Mouse (Mus musculus): ENCODE measurements around the gene Ncam1. TPM values are rescaled to one million over a fixed set of nuclear protein-coding genes. Genes with fewer than 3 reads are reported as not detected.

Gene Ncam1
- polyA plus RNA-seq, 1 experiment from 2014 or later, result 39.8 TPM

GRCm38 (mm10) chr9:49635668-49636326 lies 162.9 kb downstream of the Ncam1 start:
- no peak overlapping the region for H3K4me2 ChIP-seq
- WGBS (ENCODE audit: insufficient replicate concordance), result 70% methylated on average over 11 of the region's 11 CpGs
- H3K4me1 ChIP-seq (ENCODE audit: control insufficient read depth, insufficient read depth, low read length), result no peaks in the 10 kb centered on the region
- no peaks in the 10 kb centered on the region for H3K27me3 ChIP-seq (ENCODE audit: control insufficient read depth, insufficient read depth, low read length)
- no peak for ATAC-seq (replicated peaks; ENCODE audit: insufficient number of reproducible peaks, low FRiP score, low TSS enrichment)
- no peaks in the 10 kb centered on the region for H3K36me3 ChIP-seq (ENCODE audit: control insufficient read depth, insufficient read depth, low read length)
- no peaks in the 10 kb centered on the region for H3K9me3 ChIP-seq (replicated peaks; ENCODE audit: control insufficient read depth, low read length)
- H3K4me3 ChIP-seq (ENCODE audit: low read depth, low read length), result no peak overlapping the region
- no peak overlapping the region for H3K9ac ChIP-seq (ENCODE audit: low read depth, low read length)
- no peak overlapping the region for H3K27ac ChIP-seq (ENCODE audit: low read depth, low read length)

GRCm38 (mm10) chr9:49632591-49632990 lies 166.1 kb downstream of the Ncam1 start:
- Histone ChIP-seq H3K9me3 (replicated peaks; ENCODE audit: control insufficient read depth, low read length) (no peaks in the 10 kb centered on the region), H3K4me3 (ENCODE audit: low read depth, low read length) (no peak overlapping the region), H3K4me1 (ENCODE audit: control insufficient read depth, insufficient read depth, low read length) (no peaks in the 10 kb centered on the region), H3K4me2 (no peak overlapping the region), H3K27me3 (ENCODE audit: control insufficient read depth, insufficient read depth, low read length) (no peaks in the 10 kb centered on the region), H3K9ac (ENCODE audit: low read depth, low read length) (no peak overlapping the region), H3K36me3 (ENCODE audit: control insufficient read depth, insufficient read depth, low read length) (no peaks in the 10 kb centered on the region), H3K27ac (ENCODE audit: low read depth, low read length) (no peak overlapping the region)
- ATAC-seq (replicated peaks; ENCODE audit: insufficient number of reproducible peaks, low FRiP score, low TSS enrichment), result no peak
- 74% methylated on average over 2 of the region's 2 CpGs for WGBS (ENCODE audit: insufficient replicate concordance)

GRCm38 (mm10) chr9:49630336-49630735 lies 168.4 kb downstream of the Ncam1 start:
- Histone ChIP-seq H3K4me2 (no peak overlapping the region), H3K4me3 (ENCODE audit: low read depth, low read length) (no peak overlapping the region), H3K9ac (ENCODE audit: low read depth, low read length) (no peak overlapping the region), H3K9me3 (replicated peaks; ENCODE audit: control insufficient read depth, low read length) (no peaks in the 10 kb centered on the region), H3K27ac (ENCODE audit: low read depth, low read length) (no peak overlapping the region), H3K4me1 (ENCODE audit: control insufficient read depth, insufficient read depth, low read length) (no peaks in the 10 kb centered on the region), H3K27me3 (ENCODE audit: control insufficient read depth, insufficient read depth, low read length) (no peaks in the 10 kb centered on the region), H3K36me3 (ENCODE audit: control insufficient read depth, insufficient read depth, low read length) (no peaks in the 10 kb centered on the region)
- 73% methylated on average over 2 of the region's 2 CpGs for WGBS (ENCODE audit: insufficient replicate concordance)
- no peak for ATAC-seq (replicated peaks; ENCODE audit: insufficient number of reproducible peaks, low FRiP score, low TSS enrichment)

- Histone ChIP-seq H3K9me3 (replicated peaks; ENCODE audit: control insufficient read depth, low read length) (no peaks in the 10 kb centered on the region), H3K4me3 (ENCODE audit: low read depth, low read length) (no peak overlapping the region), H3K4me1 (ENCODE audit: control insufficient read depth, insufficient read depth, low read length) (no peaks in the 10 kb centered on the region), H3K36me3 (ENCODE audit: control insufficient read depth, insufficient read depth, low read length) (no peaks in the 10 kb centered on the region), H3K27me3 (ENCODE audit: control insufficient read depth, insufficient read depth, low read length) (no peaks in the 10 kb centered on the region), H3K9ac (ENCODE audit: low read depth, low read length) (no peak overlapping the region), H3K27ac (ENCODE audit: low read depth, low read length) (no peak overlapping the region), H3K4me2 (no peak overlapping the region)
- 80% methylated on average over 6 of the region's 6 CpGs for WGBS (ENCODE audit: insufficient replicate concordance)
- ATAC-seq (replicated peaks; ENCODE audit: insufficient number of reproducible peaks, low FRiP score, low TSS enrichment), result no peak
Measured at GRCm38 (mm10) chr9:49624910-49625309, 173.8 kb downstream of the Ncam1 start.

GRCm38 (mm10) chr9:49623934-49624505 lies 174.7 kb downstream of the Ncam1 start:
- Histone ChIP-seq H3K4me3 (ENCODE audit: low read depth, low read length) (no peak overlapping the region), H3K27me3 (ENCODE audit: control insufficient read depth, insufficient read depth, low read length) (no peaks in the 10 kb centered on the region), H3K9me3 (replicated peaks; ENCODE audit: control insufficient read depth, low read length) (no peaks in the 10 kb centered on the region), H3K27ac (ENCODE audit: low read depth, low read length) (no peak overlapping the region), H3K9ac (ENCODE audit: low read depth, low read length) (no peak overlapping the region), H3K36me3 (ENCODE audit: control insufficient read depth, insufficient read depth, low read length) (no peaks in the 10 kb centered on the region), H3K4me2 (no peak overlapping the region), H3K4me1 (ENCODE audit: control insufficient read depth, insufficient read depth, low read length) (no peaks in the 10 kb centered on the region)
- 43% methylated on average over 3 of the region's 3 CpGs for WGBS (ENCODE audit: insufficient replicate concordance)
- ATAC-seq (replicated peaks; ENCODE audit: insufficient number of reproducible peaks, low FRiP score, low TSS enrichment), result no peak

- Histone ChIP-seq H3K9me3 (replicated peaks; ENCODE audit: control insufficient read depth, low read length) (no peaks in the 10 kb centered on the region), H3K27ac (ENCODE audit: low read depth, low read length) (no peak overlapping the region), H3K4me2 (no peak overlapping the region), H3K4me3 (ENCODE audit: low read depth, low read length) (no peak overlapping the region), H3K4me1 (ENCODE audit: control insufficient read depth, insufficient read depth, low read length) (no peaks in the 10 kb centered on the region), H3K9ac (ENCODE audit: low read depth, low read length) (no peak overlapping the region), H3K36me3 (ENCODE audit: control insufficient read depth, insufficient read depth, low read length) (no peaks in the 10 kb centered on the region), H3K27me3 (ENCODE audit: control insufficient read depth, insufficient read depth, low read length) (no peaks in the 10 kb centered on the region)
- ATAC-seq (replicated peaks; ENCODE audit: insufficient number of reproducible peaks, low FRiP score, low TSS enrichment), result no peak
- 68% methylated on average over 9 of the region's 9 CpGs for WGBS (ENCODE audit: insufficient replicate concordance)
Measured at GRCm38 (mm10) chr9:49622928-49623676, 175.6 kb downstream of the Ncam1 start.

- WGBS (ENCODE audit: insufficient replicate concordance), result 91% methylated on average over 11 of the region's 11 CpGs
- Histone ChIP-seq H3K9ac (ENCODE audit: low read depth, low read length) (no peak overlapping the region), H3K27me3 (ENCODE audit: control insufficient read depth, insufficient read depth, low read length) (no peaks in the 10 kb centered on the region), H3K36me3 (ENCODE audit: control insufficient read depth, insufficient read depth, low read length) (no peaks in the 10 kb centered on the region), H3K4me3 (ENCODE audit: low read depth, low read length) (no peak overlapping the region), H3K4me2 (no peak overlapping the region), H3K4me1 (ENCODE audit: control insufficient read depth, insufficient read depth, low read length) (no peaks in the 10 kb centered on the region), H3K9me3 (replicated peaks; ENCODE audit: control insufficient read depth, low read length) (no peaks in the 10 kb centered on the region), H3K27ac (ENCODE audit: low read depth, low read length) (no peak overlapping the region)
- ATAC-seq (replicated peaks; ENCODE audit: insufficient number of reproducible peaks, low FRiP score, low TSS enrichment), result no peak
Measured at GRCm38 (mm10) chr9:49621691-49622090, 177.0 kb downstream of the Ncam1 start.

GRCm38 (mm10) chr9:49618699-49619392 lies 179.9 kb downstream of the Ncam1 start:
- no peaks in the 10 kb centered on the region for H3K27me3 ChIP-seq (ENCODE audit: control insufficient read depth, insufficient read depth, low read length)
- 81% methylated on average over 9 of the region's 9 CpGs for WGBS (ENCODE audit: insufficient replicate concordance)
- H3K9ac ChIP-seq (ENCODE audit: low read depth, low read length), result no peak overlapping the region
- no peak for ATAC-seq (replicated peaks; ENCODE audit: insufficient number of reproducible peaks, low FRiP score, low TSS enrichment)
- H3K4me2 ChIP-seq, result no peak overlapping the region
- no peak overlapping the region for H3K27ac ChIP-seq (ENCODE audit: low read depth, low read length)
- no peaks in the 10 kb centered on the region for H3K36me3 ChIP-seq (ENCODE audit: control insufficient read depth, insufficient read depth, low read length)
- no peak overlapping the region for H3K4me3 ChIP-seq (ENCODE audit: low read depth, low read length)
- no peaks in the 10 kb centered on the region for H3K4me1 ChIP-seq (ENCODE audit: control insufficient read depth, insufficient read depth, low read length)
- no peaks in the 10 kb centered on the region for H3K9me3 ChIP-seq (replicated peaks; ENCODE audit: control insufficient read depth, low read length)
